Mouse (Mus musculus) midbrain, embryonic 10.5 days (tissue): ENCODE measurements around the gene Brf1. TPM values are rescaled to one million over a fixed set of nuclear protein-coding genes. Genes with fewer than 3 reads are reported as not detected.

Experiments used
- DNase-seq: peaks from one replicate; pipeline ENCODE4 v3.0.0-alpha.2; 2017; ENCODE audit warnings: low spot score
- H3K27ac ChIP-seq: fragments of 300-500 bp; sonication (generic); replicated peaks from 2 replicates; pipeline ENCODE4 v1.5.1; 2016; ENCODE audit warnings: mild to moderate bottlenecking
- H3K27me3 ChIP-seq: fragments of 300-500 bp; sonication (generic); 2 replicates; pipeline ENCODE4 v1.6.1; 2016; ENCODE audit warnings: low read depth, mild to moderate bottlenecking; ENCODE audit not compliant: poor library complexity, severe bottlenecking
- H3K36me3 ChIP-seq: fragments of 300-500 bp; sonication (generic); 2 replicates; pipeline ENCODE4 v1.6.1; 2016; ENCODE audit warnings: mild to moderate bottlenecking, moderate library complexity
- H3K4me1 ChIP-seq: fragments of 300-500 bp; sonication (generic); 2 replicates; pipeline ENCODE4 v1.6.1; 2016
- H3K4me3 ChIP-seq: fragments of 300-500 bp; sonication (generic); 2 replicates; pipeline ENCODE4 v1.5.1; 2016; ENCODE audit warnings: mild to moderate bottlenecking, moderate library complexity
- H3K9me3 ChIP-seq: fragments of 300-500 bp; sonication (generic); replicated peaks from 2 replicates; pipeline ENCODE4 v1.6.1; 2016; ENCODE audit warnings: mild to moderate bottlenecking
- WGBS: fragments of 180-500 bp; shearing (Covaris S2); methylation state at CpG from one replicate; pipeline ENCODE4 v1.1.7; 2016; 5-methylcytosine and 5-hydroxymethylcytosine counted together
- polyA plus RNA-seq: library from polyadenylated mRNA; unstranded; fragments of >200 nt; fragmentation: Nextera tagmentation; extraction: Ambion mirVana; gene quantifications from 2 replicates; pipeline ENCODE4 v1.2.1, GENCODE M21; 2016

Gene Brf1
- polyA plus RNA-seq, 1 experiment from 2014 or later, result 51.6 TPM

GRCm38 (mm10) chr12:113031441-113031840 lies 30.9 kb upstream of the Brf1 start:
- no peaks in the 10 kb centered on the region for H3K27me3 ChIP-seq
- H3K4me1 ChIP-seq, result peaks cover 43% of the 10 kb centered on the region
- WGBS, result 91% methylated on average over 6 of the region's 6 CpGs
- H3K36me3 ChIP-seq, result peaks cover 18% of the 10 kb centered on the region
- DNase-seq, result no peak
- H3K27ac ChIP-seq, result no peak overlapping the region
- H3K9me3 ChIP-seq, result no peaks in the 10 kb centered on the region
- H3K4me3 ChIP-seq, result no peak overlapping the region

- no peak overlapping the region for H3K27ac ChIP-seq
These were observed 30.5 kb upstream of the Brf1 start for GRCm38 (mm10) chr12:113030993-113031392.

GRCm38 (mm10) chr12:113030046-113030445 lies 29.5 kb upstream of the Brf1 start:
- DNase-seq, result no peak
- peaks cover 43% of the 10 kb centered on the region for H3K4me1 ChIP-seq
- no peak overlapping the region for H3K4me3 ChIP-seq
- 80% methylated on average over 4 of the region's 4 CpGs for WGBS
- no peaks in the 10 kb centered on the region for H3K27me3 ChIP-seq
- peaks cover 32% of the 10 kb centered on the region for H3K36me3 ChIP-seq
- H3K9me3 ChIP-seq, result 0 out of 2 replicates have a peak, but pooled peaks cover 3% of the 10 kb centered on the region
- no peak overlapping the region for H3K27ac ChIP-seq

More at GRCm38 (mm10) chr12:113030993-113031392, 30.5 kb upstream of the Brf1 start:
- Histone ChIP-seq H3K27me3 (no peaks in the 10 kb centered on the region), H3K36me3 (peaks cover 23% of the 10 kb centered on the region), H3K4me3 (no peak overlapping the region), H3K9me3 (0 out of 2 replicates have a peak, but pooled peaks cover under 1% of the 10 kb centered on the region), H3K4me1 (peaks cover 43% of the 10 kb centered on the region)
- DNase-seq, result no peak
- WGBS, result 90% methylated on average over 9 of the region's 9 CpGs

- no peak overlapping the region for H3K4me3 ChIP-seq
- DNase-seq, result no peak
- peaks cover 40% of the 10 kb centered on the region for H3K36me3 ChIP-seq
- 0 out of 2 replicates have a peak, but pooled peaks cover 3% of the 10 kb centered on the region for H3K9me3 ChIP-seq
- H3K4me1 ChIP-seq, result peaks cover 45% of the 10 kb centered on the region
- H3K27ac ChIP-seq, result peak overlapping the region; percentile 69
- 88% methylated on average over 9 of the region's 9 CpGs for whole genome bisulfite sequencing
- no peaks in the 10 kb centered on the region for H3K27me3 ChIP-seq
These were observed 28.4 kb upstream of the Brf1 start for GRCm38 (mm10) chr12:113028898-113029297.

GRCm38 (mm10) chr12:113028067-113028466 lies 27.6 kb upstream of the Brf1 start:
- H3K9me3 ChIP-seq, result 0 out of 2 replicates have a peak, but pooled peaks cover 3% of the 10 kb centered on the region
- peak; percentile 30 for DNase-seq
- WGBS, result 61% methylated on average over 5 of the region's 5 CpGs
- H3K4me1 ChIP-seq, result peaks cover 44% of the 10 kb centered on the region
- no peak overlapping the region for H3K4me3 ChIP-seq
- H3K27ac ChIP-seq, result peak overlapping the region; percentile 69
- no peaks in the 10 kb centered on the region for H3K27me3 ChIP-seq
- peaks cover 49% of the 10 kb centered on the region for H3K36me3 ChIP-seq

GRCm38 (mm10) chr12:113027495-113027894 lies 27.0 kb upstream of the Brf1 start:
- WGBS, result 90% methylated on average over 2 of the region's 2 CpGs
- H3K27ac ChIP-seq, result peak overlapping the region; percentile 69
- peaks cover 51% of the 10 kb centered on the region for H3K36me3 ChIP-seq
- no peaks in the 10 kb centered on the region for H3K27me3 ChIP-seq
- no peak for DNase-seq
- 0 out of 2 replicates have a peak, but pooled peaks cover 3% of the 10 kb centered on the region for H3K9me3 ChIP-seq
- H3K4me1 ChIP-seq, result peaks cover 38% of the 10 kb centered on the region
- no peak overlapping the region for H3K4me3 ChIP-seq

- H3K4me3 ChIP-seq, result no peak overlapping the region
- WGBS, result 97% methylated on average over 1 of the region's 1 CpGs
- H3K27me3 ChIP-seq, result no peaks in the 10 kb centered on the region
- no peak overlapping the region for H3K27ac ChIP-seq
- H3K4me1 ChIP-seq, result peaks cover 29% of the 10 kb centered on the region
- DNase-seq, result no peak
- peaks cover 56% of the 10 kb centered on the region for H3K36me3 ChIP-seq
- 0 out of 2 replicates have a peak, but pooled peaks cover 3% of the 10 kb centered on the region for H3K9me3 ChIP-seq
These were observed 26.1 kb upstream of the Brf1 start for GRCm38 (mm10) chr12:113026557-113026956.

GRCm38 (mm10) chr12:113023082-113023481 lies 22.6 kb upstream of the Brf1 start:
- H3K36me3 ChIP-seq, result peaks cover 79% of the 10 kb centered on the region
- H3K27ac ChIP-seq, result no peak overlapping the region
- H3K27me3 ChIP-seq, result no peaks in the 10 kb centered on the region
- no peak for DNase-seq
- WGBS, result 86% methylated on average over 4 of the region's 4 CpGs
- no peak overlapping the region for H3K4me3 ChIP-seq
- H3K9me3 ChIP-seq, result 0 out of 2 replicates have a peak, but pooled peaks cover 3% of the 10 kb centered on the region
- peaks cover 10% of the 10 kb centered on the region for H3K4me1 ChIP-seq

GRCm38 (mm10) chr12:113021488-113021887 lies 21.0 kb upstream of the Brf1 start:
- Histone ChIP-seq H3K4me1 (peaks cover 17% of the 10 kb centered on the region), H3K27ac (no peak overlapping the region), H3K4me3 (no peak overlapping the region), H3K9me3 (0 out of 2 replicates have a peak, but pooled peaks cover 3% of the 10 kb centered on the region), H3K36me3 (peaks cover 67% of the 10 kb centered on the region), H3K27me3 (no peaks in the 10 kb centered on the region)
- no peak for DNase-seq

GRCm38 (mm10) chr12:113018763-113019162 lies 18.3 kb upstream of the Brf1 start:
- Histone ChIP-seq H3K4me1 (peaks cover 37% of the 10 kb centered on the region), H3K27me3 (no peaks in the 10 kb centered on the region), H3K4me3 (no peak overlapping the region), H3K36me3 (peaks cover 43% of the 10 kb centered on the region), H3K9me3 (no peaks in the 10 kb centered on the region), H3K27ac (no peak overlapping the region)
- no peak for DNase-seq
- WGBS, result 87% methylated on average over 4 of the region's 4 CpGs

- no peaks in the 10 kb centered on the region for H3K27me3 ChIP-seq
- H3K36me3 ChIP-seq, result peaks cover 34% of the 10 kb centered on the region
- no peak for DNase-seq
- H3K4me3 ChIP-seq, result no peak overlapping the region
- 79% methylated on average over 9 of the region's 9 CpGs for WGBS
- H3K4me1 ChIP-seq, result peaks cover 48% of the 10 kb centered on the region
- no peak overlapping the region for H3K27ac ChIP-seq
- no peaks in the 10 kb centered on the region for H3K9me3 ChIP-seq
These were observed 17.0 kb upstream of the Brf1 start for GRCm38 (mm10) chr12:113017429-113017984.

GRCm38 (mm10) chr12:113016976-113017375 lies 16.5 kb upstream of the Brf1 start:
- WGBS, result 77% methylated on average over 8 of the region's 8 CpGs
- no peak for DNase-seq
- Histone ChIP-seq H3K9me3 (no peaks in the 10 kb centered on the region), H3K4me1 (peaks cover 48% of the 10 kb centered on the region), H3K4me3 (no peak overlapping the region), H3K36me3 (peaks cover 32% of the 10 kb centered on the region), H3K27me3 (no peaks in the 10 kb centered on the region), H3K27ac (no peak overlapping the region)

GRCm38 (mm10) chr12:113015956-113016355 lies 15.5 kb upstream of the Brf1 start:
- Histone ChIP-seq H3K4me3 (peak overlapping the region; percentile 95), H3K36me3 (peaks cover 24% of the 10 kb centered on the region), H3K4me1 (peaks cover 48% of the 10 kb centered on the region), H3K9me3 (no peaks in the 10 kb centered on the region), H3K27me3 (no peaks in the 10 kb centered on the region), H3K27ac (no peak overlapping the region)
- no peak for DNase-seq
- WGBS, result 78% methylated on average over 4 of the region's 4 CpGs
